Mouse (Mus musculus): ENCODE results near the gene Ahctf1.

DNA sequence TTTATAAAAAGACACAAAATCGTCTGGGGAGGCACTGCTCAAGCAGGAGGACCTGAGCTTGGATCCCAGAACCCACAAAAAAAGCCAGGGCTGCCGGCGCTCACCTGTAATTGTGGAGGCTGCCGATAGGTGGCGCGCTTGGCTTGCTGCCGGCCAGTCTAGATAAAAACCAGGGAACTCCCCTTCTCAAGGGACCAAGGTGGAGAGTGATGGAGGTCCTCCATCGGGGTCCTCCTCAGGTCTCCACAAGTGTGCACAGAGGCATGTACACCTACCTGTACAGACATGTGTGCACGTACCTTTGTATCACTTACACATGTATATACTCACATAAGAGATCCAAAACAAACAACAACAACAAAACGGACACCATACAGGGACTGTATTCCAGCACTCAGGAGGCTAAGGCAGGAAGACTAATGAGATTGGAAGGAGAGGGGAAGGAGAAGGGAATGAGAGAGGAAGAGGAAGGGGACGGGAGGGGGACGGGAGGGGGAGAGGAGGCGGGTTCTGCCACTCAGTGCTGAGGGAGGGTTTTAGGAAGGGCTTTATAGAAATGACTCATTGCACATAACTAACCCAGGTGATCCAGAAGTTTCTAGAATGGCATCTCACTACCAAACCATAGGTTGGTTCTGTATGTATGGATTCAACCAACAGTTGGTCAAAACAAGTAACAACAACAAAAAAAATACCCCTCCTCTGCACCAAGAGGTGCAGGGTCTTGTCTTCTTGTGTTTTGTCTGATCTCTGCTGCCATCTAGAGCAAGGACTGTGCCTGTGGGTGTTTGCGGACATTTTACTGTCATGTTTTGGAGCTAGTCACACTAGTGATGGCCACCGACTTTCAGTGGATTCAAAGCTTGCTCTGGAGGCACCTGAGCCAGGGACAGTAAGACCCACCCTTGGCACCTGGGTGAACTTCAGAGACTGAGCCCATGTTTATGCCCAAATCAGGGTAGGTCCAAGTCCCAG, 68.7 kb downstream of the Ahctf1 start:
- no peak for TF ChIP-seq GATA1 (IDR thresholded peaks at IDR 0.05; ENCODE audit: borderline replicate concordance, low read length)
- no peak for TF ChIP-seq FLI1 (IDR thresholded peaks at IDR 0.05; ENCODE audit: low read length)

Measured in megakaryocyte, embryonic 14.5 days (primary cell).